Mouse (Mus musculus): ENCODE data around the gene Ryr3.
"Not testable (repeated sequence)": the region's sequence is repeated elsewhere in the genome, so short reads cannot be mapped to it uniquely, and the experiment has no call there.

Gene Ryr3

DNA sequence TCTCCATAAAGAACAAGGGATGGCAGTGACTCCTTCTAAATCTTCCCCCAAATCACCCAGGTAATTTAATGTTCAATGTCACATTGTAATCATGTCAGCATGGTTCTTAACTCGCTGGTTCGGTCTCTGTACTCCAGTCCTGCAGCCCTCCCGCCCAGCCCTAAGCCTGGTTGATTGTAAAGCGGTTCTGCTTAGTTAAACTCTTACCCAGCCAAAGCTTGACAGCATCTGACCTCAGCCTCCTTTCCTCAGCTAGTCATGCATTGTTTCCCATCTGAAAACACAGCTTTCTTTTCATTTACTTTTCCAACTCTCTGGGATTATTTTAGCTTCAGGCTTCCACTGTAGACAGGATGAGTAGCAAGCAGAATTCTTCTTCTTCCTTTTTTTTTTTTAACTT, 121.7 kb downstream of the Ryr3 start:
- DNase-seq (ENCODE audit: low spot score in 2 of 2) = no peak

DNA sequence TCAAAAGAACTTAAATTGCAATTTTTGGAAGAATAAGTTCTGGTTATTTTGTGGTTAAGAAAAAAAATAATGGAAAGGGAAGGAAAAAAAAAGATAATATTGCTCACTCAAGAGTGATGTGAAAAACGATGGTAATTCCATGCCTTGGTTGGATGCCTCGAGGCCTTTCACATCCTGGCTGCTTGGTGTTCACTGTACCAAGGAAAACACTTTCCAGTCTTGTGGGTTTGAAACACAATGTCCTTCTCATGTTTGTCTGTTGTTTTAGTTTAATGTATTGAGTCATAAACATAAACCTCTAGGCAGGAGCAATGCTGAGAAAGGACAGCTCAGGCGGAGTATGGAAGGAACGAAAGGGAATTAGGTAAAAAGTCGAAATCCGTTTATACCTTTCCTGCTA, 122.8 kb downstream of the Ryr3 start:
- DNase-seq (ENCODE audit: low spot score in 2 of 2) = no peak

DNA sequence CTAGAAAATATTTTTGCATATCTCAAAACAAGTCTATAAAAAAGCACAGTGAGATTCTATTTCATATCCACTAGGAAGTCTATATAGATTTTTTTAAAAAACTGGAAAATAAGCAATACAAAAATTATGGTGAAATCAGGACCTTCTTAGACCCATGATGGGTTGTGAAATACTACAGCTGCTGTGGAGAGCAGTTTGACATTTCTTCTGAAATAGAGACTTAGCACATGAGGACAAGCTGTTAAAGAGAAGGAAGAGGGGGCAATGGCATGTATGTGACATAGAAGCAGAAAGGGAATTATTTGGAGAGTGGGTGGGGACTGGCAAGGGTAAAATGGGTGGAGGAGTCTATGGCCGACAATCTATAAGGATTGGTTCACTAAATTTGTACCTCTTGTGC, 124.1 kb downstream of the Ryr3 start:
- DNase-seq (ENCODE audit: low spot score in 2 of 2) = no peak

DNA sequence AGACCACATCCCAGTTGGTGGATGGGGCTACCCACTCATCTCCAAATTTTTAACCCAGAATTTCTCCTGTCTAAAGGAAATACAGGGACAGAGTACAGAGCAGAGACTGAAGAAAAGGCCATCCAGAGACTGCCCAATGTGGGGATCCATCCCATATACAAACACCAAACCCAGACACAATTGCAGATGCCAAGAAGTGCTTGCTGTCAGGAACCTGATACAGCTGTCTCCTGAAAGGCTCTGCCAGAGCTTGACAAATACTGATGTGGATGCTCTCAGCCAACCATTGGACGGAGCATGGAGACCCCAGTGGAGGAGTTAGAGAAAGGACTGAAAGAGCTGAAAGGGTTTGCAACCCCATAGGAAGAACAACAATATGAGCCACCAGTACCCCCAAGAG, 125.6 kb downstream of the Ryr3 start:
- not testable (repeated sequence) for DNase-seq (ENCODE audit: low spot score in 2 of 2)

DNA sequence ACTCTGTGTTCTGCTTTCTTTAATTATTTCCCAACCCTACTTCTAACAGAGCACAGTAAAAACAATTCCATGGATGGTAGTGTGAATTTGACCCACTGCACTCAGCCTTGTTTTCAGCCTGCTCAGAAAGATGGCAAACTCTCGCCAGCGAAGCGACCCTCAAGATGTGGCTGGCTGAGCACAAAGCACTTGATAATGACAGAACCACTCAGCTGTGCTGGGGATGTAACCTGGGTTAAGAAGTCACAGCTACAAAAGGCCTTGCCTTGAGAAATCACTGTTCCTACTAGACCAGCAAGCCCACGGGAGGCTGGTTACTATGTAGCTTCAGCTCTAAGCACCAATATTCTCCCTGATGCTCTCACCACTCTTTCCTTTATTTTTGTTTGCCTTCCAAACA, 140.5 kb downstream of the Ryr3 start:
- DNase-seq (ENCODE audit: low spot score in 2 of 2) = no peak

DNA sequence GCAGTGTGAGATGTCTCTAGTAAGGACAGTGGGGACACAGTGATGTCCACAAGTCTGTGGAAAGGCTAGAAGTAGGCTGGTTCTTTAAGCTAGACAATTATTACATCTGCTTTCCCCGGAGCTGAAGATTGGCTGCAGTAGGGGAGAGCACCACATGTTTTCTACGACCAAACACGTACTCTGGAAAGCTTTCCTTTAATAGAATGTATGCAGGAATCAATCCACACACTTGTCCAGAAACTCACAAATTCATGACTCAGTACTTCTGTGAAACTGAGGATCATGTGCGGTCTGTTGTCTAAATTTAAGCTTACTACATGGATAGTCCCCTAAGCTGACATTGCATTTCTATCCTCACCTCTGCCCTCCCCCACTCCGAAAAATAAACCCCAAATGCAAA, 157.5 kb downstream of the Ryr3 start:
- DNase-seq (ENCODE audit: low spot score in 2 of 2) = peak in 1 of 2 experiments; percentile 15

DNA sequence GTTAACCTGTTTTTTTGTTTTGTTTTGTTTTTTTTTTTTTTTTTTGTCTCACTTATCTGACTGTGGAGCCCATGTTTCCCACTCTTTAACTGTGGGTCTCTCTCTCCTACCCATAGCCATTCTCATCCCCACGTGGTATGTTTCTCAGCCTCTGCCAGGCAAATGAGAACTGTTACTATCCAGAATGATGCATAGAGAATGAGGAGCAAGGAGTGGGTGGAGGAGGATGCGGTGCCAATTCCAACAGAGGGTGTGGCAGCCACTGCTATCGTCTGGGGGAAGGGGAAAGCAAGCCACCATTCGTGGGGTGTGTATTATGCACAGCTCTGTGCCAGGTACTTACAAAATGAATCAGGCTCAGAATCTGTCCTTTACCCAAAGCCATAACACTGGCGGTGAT, 158.0 kb downstream of the Ryr3 start:
- DNase-seq (ENCODE audit: low spot score in 2 of 2) = peak; percentile 63 to 67

DNA sequence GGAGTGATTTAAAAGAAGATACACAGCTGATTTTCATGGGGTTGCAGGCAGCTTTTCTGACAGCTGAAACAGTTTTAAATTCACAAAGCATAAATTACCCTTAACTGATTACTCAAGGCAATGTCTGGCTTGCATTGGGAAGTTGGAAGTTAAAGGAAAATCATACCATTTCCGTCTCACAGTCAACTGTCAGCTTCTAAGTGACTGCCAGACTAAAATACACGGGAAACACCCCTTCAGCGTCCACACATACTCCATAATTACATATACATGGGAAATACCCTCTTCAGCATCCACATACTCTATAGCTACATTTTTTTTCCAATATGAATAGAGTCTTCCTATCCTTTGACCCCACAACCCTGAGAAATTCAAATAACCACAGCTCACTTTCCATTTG, 158.8 kb downstream of the Ryr3 start:
- no peak for DNase-seq (ENCODE audit: low spot score in 2 of 2)

DNA sequence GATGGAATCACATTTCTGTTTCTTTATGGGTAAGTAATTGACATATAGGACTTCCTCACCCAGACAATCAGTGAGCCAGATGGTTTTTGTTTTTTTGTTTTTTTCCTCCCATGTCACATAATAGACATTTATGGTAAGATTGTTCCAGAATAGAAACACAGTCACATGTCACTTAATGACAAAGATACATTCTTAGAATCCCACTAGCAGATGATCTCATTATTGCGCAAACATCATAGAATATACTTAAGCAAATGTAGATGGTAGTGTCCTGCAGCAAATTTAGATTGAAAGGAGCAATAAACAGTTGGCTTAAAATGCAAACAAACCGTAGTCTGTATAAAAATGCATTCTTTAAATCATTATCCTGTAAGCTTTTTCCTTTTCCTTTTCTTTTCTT, 161.3 kb downstream of the Ryr3 start:
- DNase-seq (ENCODE audit: low spot score in 2 of 2) = no peak

DNA sequence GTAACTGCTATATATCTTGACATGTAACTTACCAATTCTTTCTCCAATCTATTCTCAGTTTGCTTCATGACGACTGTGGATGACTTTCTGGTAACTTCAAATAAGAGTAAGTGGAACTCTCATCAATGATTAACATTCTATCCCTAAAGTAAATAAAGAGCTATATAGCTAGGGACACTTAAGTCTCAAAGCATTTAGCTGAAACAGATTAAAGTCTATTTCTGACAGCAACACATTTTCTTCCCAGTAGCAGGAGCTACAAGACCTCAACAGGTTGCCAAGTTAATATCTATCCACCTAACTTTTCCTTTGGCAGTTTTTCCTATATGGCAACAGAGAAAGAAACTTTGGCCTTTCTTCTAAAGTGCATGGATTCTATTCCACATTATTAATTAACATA, 167.1 kb downstream of the Ryr3 start:
- no peak for DNase-seq (ENCODE audit: low spot score in 2 of 2)

DNA sequence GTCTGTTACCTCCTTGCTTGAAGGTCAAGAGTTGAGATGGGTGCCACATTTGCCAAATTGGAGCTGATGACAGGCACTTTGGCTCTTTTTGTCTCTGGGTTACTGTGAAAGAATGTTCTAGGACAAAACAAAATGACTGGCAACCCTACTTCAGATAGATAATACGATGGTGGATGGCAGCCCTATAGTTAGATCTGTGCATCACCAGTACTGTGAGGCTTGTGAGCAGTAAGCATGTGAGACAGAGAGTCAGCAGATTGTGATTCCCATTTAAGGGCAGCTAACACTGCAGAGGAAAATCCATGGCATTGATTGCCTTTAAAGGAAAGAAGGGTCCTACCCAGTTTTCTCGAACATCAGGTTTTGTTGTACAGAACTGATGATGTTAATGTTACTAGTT, 180.3 kb downstream of the Ryr3 start:
- no peak for DNase-seq (ENCODE audit: low spot score in 2 of 2)

DNA sequence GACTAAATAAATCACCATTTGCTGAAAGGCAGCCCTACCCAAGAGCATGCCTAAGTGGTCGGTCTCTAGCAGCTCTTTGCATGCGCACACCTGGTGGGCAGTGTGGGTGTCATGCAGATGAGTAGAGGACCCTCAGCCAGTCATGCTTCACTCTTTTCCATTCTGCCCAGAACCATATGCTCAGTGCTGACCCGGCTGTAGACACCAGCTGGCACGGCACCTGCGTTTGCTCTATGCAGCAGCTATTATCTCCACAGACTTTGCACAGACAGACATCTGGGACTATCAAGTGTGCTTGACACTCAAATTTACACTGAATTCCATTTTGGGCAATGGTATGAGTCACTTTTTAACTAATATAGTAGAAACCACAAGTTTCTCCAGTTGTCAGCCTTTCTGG, 186.2 kb downstream of the Ryr3 start:
- no peak for DNase-seq (ENCODE audit: low spot score in 2 of 2)

DNA sequence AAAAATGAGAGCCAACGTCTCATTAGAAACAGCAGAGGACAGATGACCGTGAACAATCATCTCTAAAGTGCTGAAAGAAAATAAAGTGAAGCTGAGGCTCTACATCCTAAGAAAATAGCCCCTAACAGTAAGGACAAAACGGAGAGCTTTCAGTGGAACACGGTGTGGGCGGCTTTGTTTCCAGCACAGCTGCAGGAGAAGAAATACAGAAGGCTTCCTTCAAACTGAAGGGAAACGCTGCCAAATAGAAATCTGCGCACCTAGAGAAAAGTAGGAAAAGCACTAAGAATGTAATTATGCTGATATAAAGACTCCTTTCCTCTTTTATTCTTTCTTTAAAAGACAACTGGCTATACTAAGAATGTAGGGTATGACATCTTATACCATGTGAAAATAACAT, 197.0 kb downstream of the Ryr3 start:
- peak; percentile 61 to 62 for DNase-seq (ENCODE audit: low spot score in 2 of 2)

DNA sequence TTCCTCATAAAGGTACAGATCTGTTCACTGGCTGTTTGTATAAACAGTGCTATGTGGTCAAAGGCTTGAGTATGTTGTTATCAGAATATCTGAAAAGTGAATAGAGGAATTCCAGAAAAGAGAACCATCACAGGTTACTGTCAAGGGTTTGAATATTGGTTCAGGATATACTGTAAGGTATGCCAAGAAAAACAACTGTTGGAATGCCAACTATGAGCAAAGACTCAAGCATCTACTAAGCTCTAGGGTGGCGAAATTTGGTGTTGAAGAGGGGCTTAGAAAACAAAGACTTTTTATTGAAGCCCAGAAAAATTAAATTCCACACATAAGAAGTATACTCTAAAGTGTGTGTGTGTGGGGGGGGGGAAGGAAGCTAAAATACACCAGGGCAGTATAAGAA, 198.6 kb downstream of the Ryr3 start:
- DNase-seq (ENCODE audit: low spot score in 2 of 2) = no peak

DNA sequence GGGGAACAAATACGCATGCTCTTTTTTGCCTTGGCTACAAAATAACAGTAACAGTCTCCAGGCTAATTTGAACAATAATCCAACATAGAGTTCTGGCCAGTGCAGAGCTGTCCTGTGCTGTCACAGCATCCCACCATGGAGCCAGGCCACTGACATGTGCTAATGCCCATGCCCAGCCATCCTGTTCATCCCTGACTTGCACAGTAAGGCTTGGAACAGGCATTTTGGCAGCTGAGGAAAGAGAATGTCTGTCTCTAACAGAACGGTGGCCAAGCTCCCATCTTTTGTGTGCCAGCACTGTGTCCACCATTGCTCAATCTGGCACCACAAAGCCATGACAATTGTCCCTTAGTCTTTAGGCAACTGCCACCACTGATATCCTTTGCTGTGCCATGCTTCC, 200.7 kb downstream of the Ryr3 start:
- no peak for DNase-seq (ENCODE audit: low spot score in 2 of 2)

DNA sequence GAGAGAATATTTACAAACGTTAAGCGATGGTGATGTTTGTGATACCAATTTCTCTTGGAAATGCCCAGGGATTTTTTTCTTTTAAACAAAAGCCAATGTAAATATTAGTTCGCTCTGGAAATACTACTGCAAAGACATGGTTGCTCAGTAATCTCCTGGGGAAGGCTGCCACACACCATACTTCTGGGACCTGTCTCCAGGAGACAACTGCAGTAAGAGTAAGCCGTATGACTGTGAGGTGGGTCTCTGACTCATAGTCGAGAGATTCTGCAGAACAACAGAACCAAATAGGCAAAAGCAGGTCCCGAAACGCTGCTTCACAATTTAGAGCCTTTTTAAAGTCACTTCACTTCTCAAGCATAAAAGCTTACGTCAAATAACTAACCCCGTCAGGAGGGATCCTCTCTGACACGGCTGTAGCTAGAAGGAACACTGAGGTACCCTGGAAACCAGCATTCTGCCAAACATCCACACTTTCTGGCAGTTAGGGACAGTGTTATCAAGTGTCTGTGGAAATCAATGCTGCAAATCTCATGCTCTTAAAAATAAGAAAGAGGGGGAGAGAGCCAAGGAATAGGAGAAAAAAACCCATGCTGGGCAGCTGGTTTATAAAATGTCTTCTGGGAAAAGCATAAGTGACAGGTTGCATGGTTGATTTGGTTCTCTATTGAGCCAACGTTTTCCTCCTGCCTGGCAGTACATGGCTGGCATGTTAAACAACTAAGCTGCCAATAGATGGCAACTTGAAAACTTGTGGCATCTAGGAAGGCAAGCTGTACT, 207.7 kb downstream of the Ryr3 start:
- DNase-seq (ENCODE audit: low spot score in 2 of 2) = no peak

DNA sequence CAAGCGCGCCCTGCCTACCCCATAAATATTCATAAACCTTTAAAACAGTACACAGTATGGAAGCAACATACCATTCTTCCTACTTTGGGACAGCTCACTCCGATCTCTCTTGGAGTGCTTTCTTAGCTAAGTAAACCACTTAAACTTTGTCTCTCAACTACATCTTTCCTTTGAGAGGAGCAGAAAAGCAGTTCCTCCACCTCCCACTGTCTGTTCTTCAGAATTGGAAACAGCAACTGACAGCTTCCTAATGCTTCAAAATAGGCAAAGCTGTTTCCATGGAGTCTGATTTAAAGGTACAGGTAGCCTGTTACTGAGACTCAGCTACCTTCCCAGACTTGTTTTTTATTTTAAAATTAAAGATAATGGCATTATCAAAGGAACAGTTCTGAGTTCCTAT, 218.4 kb downstream of the Ryr3 start:
- no peak for DNase-seq (ENCODE audit: low spot score in 2 of 2)

DNA sequence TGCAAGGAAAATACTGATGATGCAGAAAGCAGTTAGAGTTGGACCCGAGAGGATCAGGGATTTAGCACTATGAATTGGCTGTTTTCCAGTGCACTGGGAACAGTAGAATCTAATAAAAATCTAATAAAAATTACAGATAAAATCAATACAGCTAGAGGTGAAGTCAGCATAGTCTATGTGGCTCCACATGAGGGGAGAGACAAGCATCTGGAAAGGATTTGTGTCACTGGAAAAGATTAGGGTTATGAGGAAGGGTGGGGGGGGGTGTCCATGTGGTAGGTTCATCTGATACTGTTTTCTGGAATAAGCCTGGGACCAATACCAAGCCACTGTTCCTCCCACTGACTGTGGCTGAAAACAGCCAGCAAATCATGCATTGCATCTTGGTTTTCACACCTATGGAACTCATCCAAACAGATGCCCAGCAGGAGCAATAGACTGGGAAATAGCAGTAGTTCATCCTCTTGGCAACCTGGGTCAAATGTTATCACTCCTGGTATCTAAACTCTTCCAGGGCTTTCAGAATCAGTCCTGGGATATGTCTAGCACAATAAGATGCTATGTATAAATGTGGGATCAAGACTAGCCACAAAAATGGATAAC, 233.9 kb downstream of the Ryr3 start:
- DNase-seq (ENCODE audit: low spot score in 2 of 2) = no peak

DNA sequence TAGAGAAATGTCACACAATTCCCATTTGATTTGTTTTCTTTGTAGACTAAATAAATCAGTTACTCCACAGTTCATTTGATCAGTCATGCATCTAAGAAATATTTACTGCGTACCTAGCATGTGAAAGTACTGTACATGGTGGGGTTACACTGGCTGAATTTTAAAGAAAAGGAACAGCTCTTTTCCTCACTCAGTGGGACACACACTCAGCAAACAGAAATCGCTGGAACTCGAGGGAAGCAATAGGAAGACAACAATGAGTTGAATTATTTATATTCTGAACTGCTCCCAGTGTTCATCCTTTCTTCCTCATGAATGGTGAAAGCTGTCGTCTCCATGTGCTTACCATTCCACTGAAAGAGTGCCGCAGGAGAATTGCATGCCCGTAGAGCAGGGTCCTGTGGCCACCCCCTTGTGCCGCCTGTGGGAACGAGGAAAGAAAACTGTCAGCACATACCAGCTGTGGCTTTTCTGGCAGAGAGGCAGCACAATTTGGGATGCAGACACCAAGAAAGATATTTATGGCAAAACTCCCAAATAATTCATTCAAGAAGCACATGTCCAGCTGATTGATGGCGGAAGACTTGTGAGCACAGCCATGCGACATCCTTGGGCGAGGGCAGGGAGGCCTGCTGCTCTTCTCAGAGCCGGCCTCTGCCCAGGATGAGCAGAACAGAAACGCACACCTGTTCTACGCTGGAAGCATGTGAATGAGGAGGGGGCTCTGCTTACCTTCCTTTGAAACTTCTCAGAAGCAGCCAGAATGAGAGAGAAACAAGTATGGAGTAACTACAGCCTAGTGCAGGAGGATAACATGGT, 249.9 kb downstream of the Ryr3 start:
- no peak for DNase-seq (ENCODE audit: low spot score in 2 of 2)

DNA sequence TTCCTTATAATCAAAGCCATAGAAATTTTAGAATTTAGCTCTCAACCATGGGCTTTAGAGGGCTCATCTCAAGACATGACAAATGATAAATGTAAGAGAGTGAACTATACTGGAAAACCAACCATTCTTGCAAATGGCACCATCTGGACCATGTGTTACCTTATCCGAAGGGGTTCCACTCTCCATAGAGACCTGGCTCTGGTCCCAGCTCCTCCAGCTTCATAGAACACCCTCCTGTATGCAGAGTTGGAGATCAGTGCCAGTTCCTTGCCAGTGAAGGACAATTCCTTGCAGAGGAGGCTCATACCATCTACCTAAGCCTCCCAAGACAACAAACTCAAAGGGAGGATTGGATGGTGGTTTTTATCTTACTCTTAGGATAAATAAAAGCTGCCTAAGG, 268.0 kb downstream of the Ryr3 start:
- no peak for DNase-seq (ENCODE audit: low spot score in 2 of 2)

DNA sequence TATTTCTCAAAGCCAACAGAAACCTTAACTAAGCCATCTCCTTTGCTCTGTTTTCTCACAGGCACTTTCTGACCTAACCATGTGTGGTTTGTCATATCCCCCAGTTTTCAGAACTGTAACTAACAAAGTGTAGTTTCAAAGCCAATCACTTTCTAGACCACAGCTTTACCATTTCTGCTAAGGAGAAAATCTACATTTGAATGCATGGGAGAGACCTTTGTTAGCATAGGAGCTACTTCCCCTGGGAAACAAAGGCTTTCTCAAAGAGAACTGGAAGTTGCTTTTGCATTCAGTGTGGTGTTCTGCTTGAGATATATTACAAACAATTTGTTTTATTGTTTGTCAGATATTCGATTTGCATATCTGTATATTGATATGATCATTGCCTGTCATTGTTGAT, 285.1 kb downstream of the Ryr3 start:
- no peak for DNase-seq (ENCODE audit: low spot score in 2 of 2)

DNA sequence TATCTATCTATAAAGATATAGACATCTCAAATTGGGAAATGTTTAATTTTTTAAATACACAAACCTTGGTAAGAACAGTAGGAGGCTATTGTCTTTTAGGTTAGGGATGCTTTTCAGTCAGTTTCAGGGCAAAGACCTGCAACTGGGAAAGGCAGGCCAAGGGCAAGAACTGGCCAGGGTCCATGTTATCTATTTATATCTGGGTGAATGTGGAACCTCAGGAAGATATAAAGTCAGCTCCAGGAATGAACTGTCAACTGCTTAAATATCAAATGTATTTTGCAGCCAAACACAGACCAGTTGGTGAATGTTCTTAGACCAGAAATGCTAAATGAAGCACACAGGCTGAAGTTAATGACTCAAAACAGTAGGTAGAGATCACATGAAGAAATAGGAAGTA, 303.1 kb downstream of the Ryr3 start:
- no peak for DNase-seq (ENCODE audit: low spot score in 2 of 2)

DNA sequence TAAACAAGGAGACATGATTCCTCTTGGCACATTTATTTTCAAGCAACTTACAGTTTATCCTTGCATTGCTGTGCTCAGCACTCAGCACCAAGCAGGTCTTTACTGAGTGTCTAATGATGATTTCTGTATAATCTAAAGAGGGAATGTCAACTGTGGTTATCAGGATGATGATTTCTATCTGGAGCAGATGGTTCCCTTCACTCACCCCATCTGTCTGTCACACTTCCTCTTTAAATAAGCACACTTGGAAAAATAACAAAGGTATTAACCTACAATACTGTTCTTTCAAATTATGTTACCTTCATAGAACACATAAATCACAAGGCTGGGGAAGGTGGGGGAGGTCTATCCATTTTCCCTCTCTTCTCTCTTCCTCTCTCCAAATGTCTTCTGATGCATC, 304.3 kb downstream of the Ryr3 start:
- peak in 1 of 2 experiments; percentile 6 for DNase-seq (ENCODE audit: low spot score in 2 of 2)

All from right cerebral cortex, adult 2 months (tissue).